Mouse (Mus musculus): ENCODE data around the gene Gm10408.
"Not testable (repeated sequence)": the region's sequence is repeated elsewhere in the genome, so short reads cannot be mapped to it uniquely, and the experiment has no call there.

Gene Gm10408

GRCm38 (mm10) chr14:3449079-3449478 lies at the start of gene Gm10408:
Gene Gm10408, plus strand, starts transcription at chr14:3449379.
- not testable (repeated sequence) for DNase-seq

GRCm38 (mm10) chr14:3412314-3412713 lies 36.9 kb upstream of the Gm10408 start, which contains the start of gene Gm10409:
Gene Gm10409, plus strand, starts transcription at chr14:3412614.
- not testable (repeated sequence) for DNase-seq

GRCm38 (mm10) chr14:3427803-3428202 lies 21.4 kb upstream of the Gm10408 start, which contains the start of gene Gm3005:
Gene Gm3005, plus strand, starts transcription at chr14:3428103.
- DNase-seq: not testable (repeated sequence)
